Mouse (Mus musculus) thymus, adult 2 months (tissue): ENCODE measurements around the gene Phlda1. TPM values are rescaled to one million over a fixed set of nuclear protein-coding genes. Genes with fewer than 3 reads are reported as not detected.

Experiments
- DNase-seq: peaks from one replicate; pipeline ENCODE4 v3.0.0; 2021
- H3K27ac ChIP-seq: fragments of 200-500 bp; 2 replicates; pipeline ENCODE4 v1.5.1; 2012; ENCODE audit warnings: low read length, control low read depth; ENCODE audit not compliant: control insufficient read depth, insufficient read depth
- H3K27me3 ChIP-seq: fragments of 200-500 bp; 2 replicates; pipeline ENCODE4 v1.6.1; 2012; ENCODE audit warnings: mild to moderate bottlenecking, low read length, moderate library complexity, mixed read lengths; ENCODE audit not compliant: control insufficient read depth, insufficient read depth
- H3K36me3 ChIP-seq: fragments of 200-500 bp; 2 replicates; pipeline ENCODE4 v1.6.1; 2012; ENCODE audit warnings: mild to moderate bottlenecking, low read length, moderate library complexity; ENCODE audit not compliant: control insufficient read depth, insufficient read depth
- H3K4me1 ChIP-seq: fragments of 200-500 bp; replicated peaks from 2 replicates; pipeline ENCODE4 v1.6.1; 2012; ENCODE audit warnings: low read length; ENCODE audit not compliant: control insufficient read depth, insufficient read depth
- H3K4me3 ChIP-seq: fragments of 200-500 bp; 2 replicates; pipeline ENCODE4 v1.5.1; 2012; ENCODE audit warnings: mild to moderate bottlenecking, low read length, control low read depth, moderate library complexity; ENCODE audit not compliant: control insufficient read depth, insufficient read depth
- CTCF ChIP-seq: fragments of 200-500 bp; IDR thresholded peaks from 2 replicates; pipeline ENCODE4 v1.5.1; 2012; ENCODE audit warnings: mild to moderate bottlenecking, control low read depth, low read length, moderate library complexity, borderline replicate concordance; ENCODE audit not compliant: control insufficient read depth, poor library complexity, insufficient read depth; ENCODE audit errors: extremely low read depth
- POLR2A ChIP-seq: fragments of 200-500 bp; IDR thresholded peaks from 2 replicates; pipeline ENCODE4 v1.6.1; 2012; ENCODE audit warnings: mild to moderate bottlenecking, low read length, control low read depth, moderate library complexity; ENCODE audit not compliant: control insufficient read depth, poor library complexity, insufficient read depth; ENCODE audit errors: extremely low read depth
- WGBS: fragments of 180-500 bp; shearing (Covaris S2); methylation state at CpG from one replicate; pipeline ENCODE4 v1.1.7; 2018; 5-methylcytosine and 5-hydroxymethylcytosine counted together
- polyA plus RNA-seq: library from polyadenylated mRNA; depleted of rRNA; stranded (reverse); fragments of >200 nt; gene quantifications from 2 replicates; pipeline ENCODE4 v1.2.3, GENCODE M21; 2012

Phlda1 gene
- polyA plus RNA-seq, 1 experiment, result 14.3 TPM

- Histone ChIP-seq H3K36me3 (no peaks in the 10 kb centered on the region), H3K4me3 (no peak overlapping the region), H3K4me1 (peaks cover 15% of the 10 kb centered on the region), H3K27me3 (no peaks in the 10 kb centered on the region), H3K27ac (no peak overlapping the region)
- 96% methylated on average over 4 of the region's 4 CpGs for WGBS
- TF ChIP-seq CTCF (no peak), POLR2A (no peak)
- no peak for DNase-seq
These were observed 16.1 kb downstream of the Phlda1 start for GRCm38 (mm10) chr10:111522230-111522629.

- H3K27me3 ChIP-seq, result no peaks in the 10 kb centered on the region
- no peak overlapping the region for H3K4me3 ChIP-seq
- no peaks in the 10 kb centered on the region for H3K36me3 ChIP-seq
- H3K4me1 ChIP-seq, result peaks cover 19% of the 10 kb centered on the region
- 95% methylated on average over 12 of the region's 12 CpGs for whole genome bisulfite sequencing
- no peak overlapping the region for H3K27ac ChIP-seq
- TF ChIP-seq CTCF, result no peak
- DNase-seq, result no peak
These were observed 17.8 kb downstream of the Phlda1 start for GRCm38 (mm10) chr10:111523894-111524293.

GRCm38 (mm10) chr10:111527057-111527456 lies 21.0 kb downstream of the Phlda1 start:
- DNase-seq, result no peak
- H3K4me1 ChIP-seq, result peaks cover 18% of the 10 kb centered on the region
- H3K4me3 ChIP-seq, result no peak overlapping the region
- H3K27ac ChIP-seq, result no peak overlapping the region
- no peaks in the 10 kb centered on the region for H3K27me3 ChIP-seq
- no peak for TF ChIP-seq POLR2A
- no peak for TF ChIP-seq CTCF
- H3K36me3 ChIP-seq, result no peaks in the 10 kb centered on the region
- WGBS, result 82% methylated on average over 5 of the region's 5 CpGs

GRCm38 (mm10) chr10:111527613-111528012 lies 21.5 kb downstream of the Phlda1 start:
- Histone ChIP-seq H3K36me3 (no peaks in the 10 kb centered on the region), H3K4me3 (no peak overlapping the region), H3K27ac (no peak overlapping the region), H3K4me1 (peaks cover 22% of the 10 kb centered on the region), H3K27me3 (no peaks in the 10 kb centered on the region)
- WGBS, result 97% methylated on average over 7 of the region's 7 CpGs
- no peak for DNase-seq
- TF ChIP-seq CTCF (no peak), POLR2A (no peak)

GRCm38 (mm10) chr10:111528283-111528682 lies 22.2 kb downstream of the Phlda1 start:
- Histone ChIP-seq H3K36me3 (no peaks in the 10 kb centered on the region), H3K27me3 (no peaks in the 10 kb centered on the region), H3K4me1 (peaks cover 22% of the 10 kb centered on the region), H3K27ac (no peak overlapping the region), H3K4me3 (no peak overlapping the region)
- TF ChIP-seq CTCF (no peak), POLR2A (no peak)
- WGBS, result 46% methylated on average over 4 of the region's 4 CpGs
- no peak for DNase-seq

- 94% methylated on average over 7 of the region's 7 CpGs for WGBS
- no peaks in the 10 kb centered on the region for H3K27me3 ChIP-seq
These were observed 24.3 kb downstream of the Phlda1 start for GRCm38 (mm10) chr10:111530398-111530797.

GRCm38 (mm10) chr10:111534691-111535090 lies 28.6 kb downstream of the Phlda1 start:
- no peak for TF ChIP-seq CTCF
- no peak for TF ChIP-seq POLR2A
- Histone ChIP-seq H3K36me3 (no peaks in the 10 kb centered on the region), H3K27ac (no peak overlapping the region), H3K4me3 (no peak overlapping the region), H3K27me3 (no peaks in the 10 kb centered on the region), H3K4me1 (peaks cover 11% of the 10 kb centered on the region)
- no peak for DNase-seq
- WGBS, result 96% methylated on average over 8 of the region's 8 CpGs

More at GRCm38 (mm10) chr10:111530398-111530797, 24.3 kb downstream of the Phlda1 start:
- TF ChIP-seq CTCF, result no peak
- TF ChIP-seq POLR2A, result no peak
- Histone ChIP-seq H3K4me1 (peaks cover 24% of the 10 kb centered on the region), H3K36me3 (no peaks in the 10 kb centered on the region), H3K4me3 (no peak overlapping the region), H3K27ac (no peak overlapping the region)
- DNase-seq, result no peak
